Mouse (Mus musculus) G1E (cell line): ENCODE measurements around the gene Rad9b. TPM values are rescaled to one million over a fixed set of nuclear protein-coding genes. Genes with fewer than 3 reads are reported as not detected.

Source experiments
- ATAC-seq: 2 replicates; pipeline ENCODE4 v1.8.0; 2016; ENCODE audit warnings: mild to moderate bottlenecking; ENCODE audit not compliant: insufficient number of reproducible peaks, poor library complexity, low FRiP score, severe bottlenecking; ENCODE audit errors: extremely low read depth
- DNase-seq: peaks from one replicate; pipeline ENCODE4 v3.0.0; 2012; ENCODE audit warnings: low spot score
- H3K27me3 ChIP-seq: 2 replicates; pipeline ENCODE4 v1.6.1; 2012; ENCODE audit warnings: mild to moderate bottlenecking, low read length, inconsistent platforms; ENCODE audit not compliant: insufficient read depth
- H3K36me3 ChIP-seq: replicated peaks from 2 replicates; pipeline ENCODE3; 2012; ENCODE audit warnings: mild to moderate bottlenecking, inconsistent platforms
- H3K4me1 ChIP-seq: 2 replicates; pipeline ENCODE4 v1.6.1; 2012; ENCODE audit warnings: low read depth, low read length, inconsistent platforms, mixed read lengths; ENCODE audit not compliant: insufficient read depth
- H3K4me3 ChIP-seq: 2 replicates; pipeline ENCODE4 v1.5.1; 2012; ENCODE audit warnings: low read depth, mild to moderate bottlenecking, inconsistent platforms, low read length, moderate library complexity, mixed read lengths
- H3K9me3 ChIP-seq: replicated peaks from 2 replicates; pipeline ENCODE4 v1.6.1; 2012; ENCODE audit warnings: inconsistent platforms
- CTCF ChIP-seq: IDR thresholded peaks from 2 replicates; pipeline ENCODE4 v1.5.1; 2012; ENCODE audit warnings: low read depth, low read length, inconsistent platforms, mixed read lengths
- GATA1 ChIP-seq: IDR thresholded peaks from 2 replicates; pipeline ENCODE4 v1.6.1; 2012; ENCODE audit warnings: borderline replicate concordance, low read length, inconsistent platforms, mixed read lengths
- GATA2 ChIP-seq: IDR thresholded peaks from 2 replicates; pipeline ENCODE4 v1.6.1; 2012; ENCODE audit warnings: low read depth, low read length, inconsistent platforms, borderline replicate concordance
- POLR2AphosphoS5 ChIP-seq: IDR thresholded peaks from 2 replicates; pipeline ENCODE4 v1.6.1; 2012; ENCODE audit warnings: low read depth, low read length, inconsistent platforms; ENCODE audit not compliant: insufficient replicate concordance
- TAL1 ChIP-seq: conservative IDR thresholded peaks from 2 replicates; pipeline ENCODE4 v1.6.1; 2012; ENCODE audit warnings: low read depth, low read length, inconsistent platforms, mixed read lengths
- polyA plus RNA-seq: library from polyadenylated mRNA; stranded (reverse); fragments of >175 nt; gene quantifications from 2 replicates; pipeline ENCODE4 v1.2.3, GENCODE M21; 2012
- total RNA-seq, 2 experiments: library from RNA; stranded (forward) in 1 of 2; stranded (reverse) in 1 of 2; fragments of 200-1000 nt in 1 of 2; fragments of >200 nt in 1 of 2; fragmentation: Nextera tagmentation in 1 of 2; gene quantifications; 2 replicates each; pipeline ENCODE4 v1.2.3; 2014 to 2017

The Rad9b gene
- total and polyA plus RNA-seq, 3 experiments = 2.8 to 48.3 (median 17.3) TPM

- ATAC-seq = no peak
- Histone ChIP-seq H3K36me3 (peaks cover 60% of the 10 kb centered on the region), H3K4me3 (no peak overlapping the region), H3K27me3 (no peaks in the 10 kb centered on the region), H3K9me3 (no peaks in the 10 kb centered on the region), H3K4me1 (peaks cover 57% of the 10 kb centered on the region)
- DNase-seq = no peak
- TF ChIP-seq GATA1 (no peak), TAL1 (no peak), POLR2AphosphoS5 (no peak), CTCF (no peak), GATA2 (no peak)
Measured at GRCm38 (mm10) chr5:122288147-122288811, 65.8 kb downstream of the Rad9b start.

DNA sequence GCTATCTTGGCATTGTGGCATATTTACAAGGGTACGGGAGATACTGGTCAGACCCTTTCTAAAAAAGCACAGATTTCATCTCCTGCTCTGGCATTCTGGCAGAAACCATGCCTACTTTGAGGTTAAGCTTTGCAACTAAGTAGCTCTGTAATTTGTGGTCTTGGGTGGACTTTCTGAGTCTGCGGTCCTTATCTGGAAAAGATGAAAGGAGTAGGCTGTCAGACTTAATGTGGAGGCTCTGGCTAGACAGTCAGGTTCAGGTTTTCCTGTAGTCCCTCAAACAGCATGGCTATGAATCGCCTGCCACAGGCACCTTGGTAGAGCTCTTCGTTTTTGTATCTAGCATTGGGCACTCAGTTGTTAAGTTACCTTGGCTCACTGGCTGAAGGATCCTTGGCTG, 67.0 kb downstream of the Rad9b start:
- ATAC-seq (no peak), DNase-seq (no peak)
- Histone ChIP-seq H3K27me3 (no peaks in the 10 kb centered on the region), H3K9me3 (no peaks in the 10 kb centered on the region), H3K4me1 (peaks cover 50% of the 10 kb centered on the region), H3K36me3 (peaks cover 47% of the 10 kb centered on the region), H3K4me3 (no peak overlapping the region)
- no peak for TF ChIP-seq CTCF

- Histone ChIP-seq H3K4me3 (peak overlapping the region; percentile 48; the same call in 1 of the 2 replicates), H3K27me3 (peaks cover under 1% of the 10 kb centered on the region; the same call in 1 of the 2 replicates), H3K4me1 (peaks cover 43% of the 10 kb centered on the region), H3K9me3 (no peaks in the 10 kb centered on the region), H3K36me3 (peaks cover 41% of the 10 kb centered on the region)
- TF ChIP-seq GATA2 (no peak), GATA1 (no peak), POLR2AphosphoS5 (no peak), TAL1 (no peak), CTCF (no peak)
- ATAC-seq (no peak), DNase-seq (no peak)
Measured at GRCm38 (mm10) chr5:122286191-122286590, 67.8 kb downstream of the Rad9b start.

DNA sequence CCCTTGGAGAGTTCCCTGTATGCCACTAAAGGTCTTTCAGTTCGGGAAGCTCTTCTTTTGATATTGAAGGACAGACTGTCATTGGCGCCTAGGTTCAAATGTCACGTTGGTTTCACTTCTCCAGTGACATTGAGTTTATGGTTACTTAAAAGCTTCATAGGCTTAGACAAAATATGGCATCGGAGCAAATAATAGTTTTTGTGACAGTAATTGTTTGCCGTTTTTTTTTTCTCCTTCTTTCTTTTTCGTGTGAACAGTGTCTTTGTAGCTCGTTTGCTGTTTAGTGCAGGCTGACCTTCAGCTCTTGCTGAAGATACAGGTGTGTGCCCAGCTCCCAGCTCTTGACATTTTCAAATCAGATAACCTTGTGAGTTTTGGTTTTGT, 68.3 kb downstream of the Rad9b start:
- no peak for TF ChIP-seq GATA1
- H3K4me3 ChIP-seq = peak overlapping the region; percentile 76; the same call in 1 of the 2 replicates

GRCm38 (mm10) chr5:122285029-122285766, 68.8 kb downstream of the Rad9b start:
- DNase-seq = peak; percentile 58
- no peak for TF ChIP-seq GATA2
- TF ChIP-seq CTCF = no peak
- no peak for TF ChIP-seq GATA1
- H3K4me3 ChIP-seq = peak overlapping the region; percentile 76
- peaks cover 39% of the 10 kb centered on the region for H3K4me1 ChIP-seq
- H3K36me3 ChIP-seq = peaks cover 38% of the 10 kb centered on the region
- H3K9me3 ChIP-seq = no peaks in the 10 kb centered on the region
- no peak for ATAC-seq
- H3K27me3 ChIP-seq = peaks cover 10% of the 10 kb centered on the region

More for the DNA sequence above, 68.3 kb downstream of the Rad9b start:
- Histone ChIP-seq H3K27me3 (peaks cover 5% of the 10 kb centered on the region), H3K4me1 (peaks cover 39% of the 10 kb centered on the region), H3K9me3 (no peaks in the 10 kb centered on the region), H3K36me3 (peaks cover 38% of the 10 kb centered on the region)
- DNase-seq = no peak
- no peak for ATAC-seq

GRCm38 (mm10) chr5:122284183-122285028, 69.6 kb downstream of the Rad9b start, which contains the start of gene Pptc7:
Gene Pptc7, plus strand, starts transcription at chr5:122284365.
- DNase-seq = peak; percentile 87
- Histone ChIP-seq H3K9me3 (no peaks in the 10 kb centered on the region), H3K27me3 (peaks cover 16% of the 10 kb centered on the region), H3K4me1 (peaks cover 39% of the 10 kb centered on the region), H3K36me3 (peaks cover 32% of the 10 kb centered on the region), H3K4me3 (peak within 1 kb of the TSS; percentile 76)
- ATAC-seq = peak; percentile 81
- TF ChIP-seq TAL1 (no peak), GATA2 (no peak), POLR2AphosphoS5 (no peak), CTCF (no peak), GATA1 (no peak)
